Mouse (Mus musculus) lung, adult 2 months (tissue): ENCODE results near the gene Rbp1.

Experiments
- CTCF ChIP-seq: fragments of 200-500 bp; IDR thresholded peaks from 2 replicates; pipeline ENCODE4 v1.5.1; 2011; ENCODE audit warnings: mild to moderate bottlenecking, low read length, control low read depth; ENCODE audit not compliant: insufficient read depth
- POLR2A ChIP-seq: fragments of 200-500 bp; IDR thresholded peaks from 2 replicates; pipeline ENCODE4 v1.6.1; 2011; ENCODE audit warnings: low read depth, mild to moderate bottlenecking, control low read depth, low read length, borderline replicate concordance; ENCODE audit errors: extremely low read depth

GRCm38 (mm10) chr9:98430528-98430927 lies 7.8 kb downstream of the Rbp1 start:
- no peak for TF ChIP-seq CTCF
- TF ChIP-seq POLR2A: no peak
